Mouse (Mus musculus) liver, adult 2 months (tissue): ENCODE measurements around the gene Pxdn. TPM values are rescaled to one million over a fixed set of nuclear protein-coding genes. Genes with fewer than 3 reads are reported as not detected.

Experiments used
- DNase-seq: peaks from one replicate; pipeline ENCODE4 v3.0.0-alpha.2; 2011; ENCODE audit warnings: low read depth, low spot score; ENCODE audit errors: extremely low read depth
- H3K27ac ChIP-seq: fragments of 200-500 bp; replicated peaks from 2 replicates; pipeline ENCODE4 v1.5.1; 2012; ENCODE audit warnings: low read depth, mild to moderate bottlenecking, control low read depth, inconsistent platforms, low read length; ENCODE audit not compliant: insufficient read depth
- H3K27me3 ChIP-seq: fragments of 200-500 bp; 2 replicates; pipeline ENCODE4 v1.6.1; 2012; ENCODE audit warnings: mild to moderate bottlenecking, moderate library complexity, low read length, inconsistent platforms; ENCODE audit not compliant: control insufficient read depth, insufficient read depth
- H3K36me3 ChIP-seq: fragments of 200-500 bp; 2 replicates; pipeline ENCODE4 v1.6.1; 2012; ENCODE audit warnings: low read length, inconsistent platforms; ENCODE audit not compliant: control insufficient read depth, insufficient read depth
- H3K4me1 ChIP-seq: fragments of 200-500 bp; 2 replicates; pipeline ENCODE4 v1.6.1; 2011; ENCODE audit warnings: low read length; ENCODE audit not compliant: control insufficient read depth, insufficient read depth
- H3K4me3 ChIP-seq: fragments of 200-500 bp; 2 replicates; pipeline ENCODE4 v1.5.1; 2011; ENCODE audit warnings: low read depth, mild to moderate bottlenecking, control low read depth, low read length, moderate library complexity; ENCODE audit not compliant: insufficient read depth
- H3K79me2 ChIP-seq: fragments of 200-500 bp; 2 replicates; pipeline ENCODE4 v1.6.1; 2012; ENCODE audit warnings: inconsistent platforms, mild to moderate bottlenecking, low read length, moderate library complexity; ENCODE audit not compliant: control insufficient read depth, insufficient read depth
- H3K9ac ChIP-seq: fragments of 200-500 bp; 2 replicates; pipeline ENCODE4 v1.6.1; 2012; ENCODE audit warnings: low read depth, mild to moderate bottlenecking, control low read depth, inconsistent platforms, low read length
- CTCF ChIP-seq: fragments of 200-500 bp; IDR thresholded peaks from 2 replicates; pipeline ENCODE4 v1.5.1; 2011; ENCODE audit warnings: low read depth, low read length, control low read depth
- POLR2A ChIP-seq: fragments of 200-500 bp; IDR thresholded peaks from 2 replicates; pipeline ENCODE4 v1.6.1; 2011; ENCODE audit warnings: low read length, control low read depth; ENCODE audit not compliant: insufficient read depth; ENCODE audit errors: extremely low read depth
- WGBS: fragments of 180-500 bp; shearing (Covaris S2); methylation state at CpG from one replicate; pipeline ENCODE4 v1.1.7; 2018; 5-methylcytosine and 5-hydroxymethylcytosine counted together
- polyA plus RNA-seq: library from polyadenylated mRNA; depleted of rRNA; stranded (reverse); fragments of >200 nt; gene quantifications from 2 replicates; pipeline ENCODE4 v1.2.3, GENCODE M21; 2012; rRNA removed
- total RNA-seq: library from RNA; depleted of rRNA; stranded (reverse); fragments of >200 nt; gene quantifications from 2 replicates; pipeline ENCODE4 v1.2.3, GENCODE M21; 2014; rRNA removed

The Pxdn gene
- total and polyA plus RNA-seq, 2 experiments = 7.8 to 9.1 TPM

DNA sequence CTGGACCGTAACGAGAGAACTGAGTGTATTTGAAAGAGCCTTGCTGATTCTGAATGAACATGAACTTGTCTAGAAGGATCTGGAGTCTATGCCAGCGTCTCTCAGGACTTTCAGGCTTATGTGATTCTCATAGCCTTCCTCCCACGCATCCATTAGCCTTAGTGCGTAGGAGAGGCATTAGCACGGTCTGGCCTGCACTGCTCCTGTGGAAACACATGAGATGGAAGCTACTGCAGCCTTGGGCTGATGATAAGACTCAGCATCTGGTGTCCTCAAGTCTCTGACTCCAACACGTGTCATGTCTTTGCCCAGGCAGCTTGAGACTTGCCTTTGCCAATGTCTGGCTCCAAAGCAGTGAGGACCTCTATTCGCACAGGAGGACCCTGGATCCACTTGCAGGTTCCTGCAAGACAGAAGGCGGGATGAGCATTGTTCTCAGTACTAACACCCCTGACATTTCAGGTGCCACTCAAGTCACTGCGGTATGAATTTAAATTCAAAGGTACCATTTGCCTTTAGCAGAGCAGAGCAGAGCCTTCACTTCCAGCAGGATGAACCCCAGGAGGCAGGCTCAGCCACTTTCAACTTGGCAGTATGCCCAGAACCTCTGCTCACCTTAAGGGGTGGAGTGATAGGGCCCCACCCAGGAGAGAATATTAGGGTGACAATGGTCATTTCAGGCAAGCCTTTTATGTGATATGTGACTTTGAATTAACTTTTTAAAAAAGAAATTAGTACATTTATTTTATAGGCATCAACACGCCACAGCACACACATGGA is 117.5 kb downstream of the Pxdn start:
- 0 out of 2 replicates have a peak, but pooled peaks cover 1% of the 10 kb centered on the region for H3K4me1 ChIP-seq
- DNase-seq = no peak
- H3K36me3 ChIP-seq = no peaks in the 10 kb centered on the region
- H3K27ac ChIP-seq = no peak overlapping the region
- H3K79me2 ChIP-seq = no peaks in the 10 kb centered on the region
- H3K27me3 ChIP-seq = peaks cover 2% of the 10 kb centered on the region; the same call in 1 of the 2 replicates
- no peak overlapping the region for H3K4me3 ChIP-seq
- TF ChIP-seq CTCF (no peak), POLR2A (no peak)
- H3K9ac ChIP-seq = no peak overlapping the region
- WGBS = 88% methylated on average over 11 of the region's 11 CpGs

DNA sequence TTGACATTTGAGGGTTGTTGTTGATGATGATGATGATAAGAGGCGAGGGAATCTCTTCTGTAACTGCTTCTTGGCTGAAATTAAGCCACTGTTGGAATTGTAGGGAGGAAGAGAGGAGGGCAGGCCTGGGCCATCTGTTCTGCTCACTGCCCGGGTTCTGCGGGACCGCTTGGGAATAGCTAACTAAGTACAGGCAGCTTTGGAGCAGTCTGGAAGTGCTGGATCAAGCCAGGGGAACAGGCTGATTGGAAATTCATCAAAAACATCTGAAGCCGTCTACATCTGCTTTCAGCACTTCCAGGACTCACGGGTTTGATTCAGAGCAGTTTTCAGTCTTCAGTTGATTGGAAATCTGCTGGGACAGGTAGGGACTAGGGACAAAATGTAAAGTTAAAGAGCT is 120.6 kb downstream of the Pxdn start:
- Histone ChIP-seq H3K27me3 (peaks cover 2% of the 10 kb centered on the region; the same call in 1 of the 2 replicates), H3K9ac (no peak overlapping the region), H3K79me2 (no peaks in the 10 kb centered on the region), H3K27ac (no peak overlapping the region), H3K36me3 (no peaks in the 10 kb centered on the region), H3K4me1 (no peaks in the 10 kb centered on the region), H3K4me3 (no peak overlapping the region)
- DNase-seq = no peak
- TF ChIP-seq POLR2A = no peak
- TF ChIP-seq CTCF = no peak
- WGBS = 66% methylated on average over 6 of the region's 6 CpGs

DNA sequence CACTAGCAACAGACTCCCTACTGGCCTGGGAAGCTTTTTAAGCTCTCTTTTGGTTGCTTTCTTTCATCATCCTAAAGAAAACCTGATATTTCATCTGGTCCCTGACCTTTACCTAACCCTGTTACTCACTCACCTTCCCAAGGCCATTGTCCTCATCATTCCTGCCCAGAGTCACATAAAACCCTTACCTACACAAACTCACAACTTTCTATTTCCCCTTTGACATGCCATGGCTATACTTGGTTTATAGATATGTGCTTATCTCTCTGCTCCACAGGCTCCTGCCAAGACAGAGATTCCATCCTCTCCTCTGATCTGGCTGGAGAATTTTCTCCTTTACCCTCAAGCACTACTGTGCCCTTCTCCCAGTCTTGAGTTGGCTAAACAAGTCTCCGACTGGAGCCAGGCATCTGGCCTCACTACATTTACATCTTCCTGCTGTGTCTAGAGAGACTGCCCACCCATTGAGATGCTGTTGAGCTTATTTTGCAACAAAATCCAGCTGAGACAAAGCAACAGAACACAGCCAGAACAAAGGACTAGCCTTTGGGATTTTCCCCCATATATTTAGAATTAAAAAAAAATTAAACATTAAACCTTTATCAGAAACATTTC is 124.2 kb downstream of the Pxdn start:
- Histone ChIP-seq H3K79me2 (no peaks in the 10 kb centered on the region), H3K4me3 (no peak overlapping the region), H3K27ac (no peak overlapping the region), H3K9ac (no peak overlapping the region), H3K4me1 (no peaks in the 10 kb centered on the region), H3K27me3 (peaks cover 2% of the 10 kb centered on the region; the same call in 1 of the 2 replicates), H3K36me3 (no peaks in the 10 kb centered on the region)
- 36% methylated on average over 1 of the region's 1 CpGs for WGBS
- no peak for DNase-seq
- no peak for TF ChIP-seq CTCF
- TF ChIP-seq POLR2A = no peak

DNA sequence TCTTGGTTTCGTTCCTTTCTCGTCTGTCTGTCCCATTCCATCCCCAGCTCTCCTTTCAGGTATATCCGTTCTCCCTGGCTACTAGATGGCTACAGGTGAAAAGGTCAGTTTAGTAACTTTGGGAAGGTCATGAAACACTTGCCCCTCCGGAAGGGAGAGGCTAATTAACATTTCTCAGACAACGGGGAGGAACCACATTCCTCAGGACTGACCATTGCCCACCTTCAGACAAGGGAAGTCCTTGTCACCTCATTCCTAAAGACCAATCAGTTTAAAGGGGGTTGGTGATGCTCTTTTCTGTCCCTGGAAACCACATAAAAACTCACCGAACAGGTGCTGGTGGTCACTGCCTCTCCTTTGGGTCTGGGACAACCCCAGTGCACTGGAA is 124.7 kb downstream of the Pxdn start:
- Histone ChIP-seq H3K36me3 (no peaks in the 10 kb centered on the region), H3K9ac (no peak overlapping the region), H3K4me3 (no peak overlapping the region), H3K27me3 (peaks cover 2% of the 10 kb centered on the region; the same call in 1 of the 2 replicates), H3K79me2 (no peaks in the 10 kb centered on the region), H3K4me1 (no peaks in the 10 kb centered on the region), H3K27ac (no peak overlapping the region)
- no peak for DNase-seq
- 43% methylated on average over 6 of the region's 6 CpGs for WGBS
- TF ChIP-seq POLR2A = no peak
- no peak for TF ChIP-seq CTCF

Other genes with a start within 250 kb of the Pxdn start
- gene Tpo, start 195.0 kb downstream of the Pxdn start, total RNA-seq = not detected in 2 replicates
- gene Tpo, start 195.0 kb downstream of the Pxdn start, polyA plus RNA-seq = 0.44 TPM in 1 of 2 replicates, not detected in the other